7 mouse cellular contexts compared by ENCODE assay signal in the genomic region with DNA sequence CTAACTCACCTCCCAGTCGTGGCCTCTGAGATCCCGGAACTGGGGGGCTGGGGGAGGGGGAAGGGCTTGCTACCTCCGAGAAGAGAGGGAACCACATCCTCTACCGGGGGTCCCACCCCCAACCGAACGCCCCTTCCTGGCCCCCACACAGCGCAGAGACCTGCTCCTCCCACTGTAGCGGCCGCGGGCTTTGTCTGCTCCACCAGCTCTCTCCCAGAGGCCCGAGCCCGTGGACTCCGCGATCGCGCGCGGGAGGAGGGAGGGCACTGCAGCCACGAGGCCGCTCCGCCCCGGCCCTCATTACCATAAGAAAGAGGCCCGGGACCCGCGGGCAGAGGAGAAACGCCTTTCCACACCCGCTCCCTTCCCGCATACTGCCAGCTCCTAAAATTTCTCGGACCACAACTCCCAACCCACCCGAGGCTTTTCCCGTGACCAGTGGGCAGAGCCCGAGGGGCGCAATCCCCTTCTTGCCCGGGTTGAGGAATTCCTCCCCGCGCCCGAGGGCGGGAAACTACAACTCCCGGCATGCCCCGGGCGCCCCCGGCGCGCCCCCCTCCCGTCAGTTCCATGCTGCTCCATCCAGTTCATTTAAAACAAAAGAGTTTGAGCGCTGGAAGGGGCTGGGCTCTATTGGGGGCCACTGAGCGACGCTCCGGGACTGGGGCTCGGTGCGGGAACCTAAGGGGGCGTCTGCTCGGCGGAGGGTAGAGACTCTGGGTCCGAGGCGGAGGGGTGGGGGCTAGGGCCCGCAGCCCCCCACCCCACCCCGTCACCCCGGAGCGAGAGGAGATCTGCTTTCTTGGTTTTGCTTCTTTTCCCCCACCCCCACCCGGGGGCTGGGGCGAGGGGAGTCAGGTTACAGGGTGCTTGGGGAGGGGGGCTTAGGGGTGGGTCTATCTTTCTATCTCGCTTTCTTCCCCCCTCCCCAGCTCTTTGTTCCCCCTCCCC. TPM values are rescaled to one million over a fixed set of nuclear protein-coding genes. Genes with fewer than 3 reads are reported as not detected.
A peak's percentile ranks its signal among the peaks of the same experiment; 100 is the strongest.
DNase-seq lines count a peak whose midpoint lies in the region; ATAC-seq and TF ChIP-seq lines count a peak whose summit lies in the region.

No protein-coding gene starts in this region.

- 0 out of 2 replicates have a peak, but pooled peaks have one; percentile 20 for TF ChIP-seq POLR2A in small intestine, adult 2 months (IDR thresholded peaks at IDR 0.05; ENCODE audit: low read depth, low read length)

- no peaks in the 10 kb centered on the region for H3K9me3 ChIP-seq in intestine, embryonic 16.5 days (ENCODE audit: control insufficient read depth, low read length)
- H3K9me3 ChIP-seq in midbrain, embryonic 11.5 days (ENCODE audit: control insufficient read depth, low read length), result no peaks in the 10 kb centered on the region

- H3K27ac ChIP-seq in intestine, embryonic 16.5 days (ENCODE audit: low read length), result peak overlapping the region; percentile 94
- peak overlapping the region; percentile 97 for H3K27ac ChIP-seq in midbrain, embryonic 11.5 days (ENCODE audit: low read depth, low read length)
- no peak overlapping the region for H3K27ac ChIP-seq in small intestine, adult 2 months (ENCODE audit: insufficient read depth, low read depth, low read length)

- H3K4me3 ChIP-seq in intestine, embryonic 16.5 days (ENCODE audit: low read length), result peak overlapping the region; percentile 85
- H3K4me3 ChIP-seq in midbrain, embryonic 11.5 days (ENCODE audit: low read depth, low read length), result peak overlapping the region; percentile 96
- peak overlapping the region; percentile 98 for H3K4me3 ChIP-seq in small intestine, adult 2 months (ENCODE audit: low read depth, low read length)

- intact Hi-C loops in gastrocnemius, postnatal 36 days (cut with DNase I), result no loop called here
- intact Hi-C loops in left cerebral cortex, postnatal 4 days (cut with DNase I), result no loop called here

- ATAC-seq in intestine, embryonic 16.5 days, result peak; percentile 75
- ATAC-seq in midbrain, embryonic 11.5 days (ENCODE audit: low FRiP score), result peak; percentile 86

- peaks cover 63% of the 10 kb centered on the region for H3K4me1 ChIP-seq in intestine, embryonic 16.5 days (ENCODE audit: control insufficient read depth, insufficient read depth, low read length)
- H3K4me1 ChIP-seq in midbrain, embryonic 11.5 days (ENCODE audit: control insufficient read depth, insufficient read depth, low read length), result peaks cover 52% of the 10 kb centered on the region
- peaks cover 10% of the 10 kb centered on the region for H3K4me1 ChIP-seq in small intestine, adult 2 months (ENCODE audit: control insufficient read depth, insufficient read depth, insufficient read length, low read length)

- no peaks in the 10 kb centered on the region for H3K36me3 ChIP-seq in intestine, embryonic 16.5 days (ENCODE audit: control insufficient read depth, insufficient read depth, low read length)
- peaks cover 7% of the 10 kb centered on the region for H3K36me3 ChIP-seq in midbrain, embryonic 11.5 days (ENCODE audit: control insufficient read depth, insufficient read depth, low read length)
- H3K36me3 ChIP-seq in small intestine, adult 2 months (ENCODE audit: control insufficient read depth, insufficient read depth, low read length), result no peaks in the 10 kb centered on the region

- no peaks in the 10 kb centered on the region for H3K27me3 ChIP-seq in intestine, embryonic 16.5 days (replicated peaks; ENCODE audit: control insufficient read depth, insufficient read depth, low read length)
- no peaks in the 10 kb centered on the region for H3K27me3 ChIP-seq in midbrain, embryonic 11.5 days (ENCODE audit: control insufficient read depth, insufficient read depth, low read length)
- 0 out of 2 replicates have a peak, but pooled peaks cover 6% of the 10 kb centered on the region for H3K27me3 ChIP-seq in small intestine, adult 2 months (ENCODE audit: control insufficient read depth, insufficient read depth, low read length)

- peak overlapping the region; percentile 88 for H3K4me2 ChIP-seq in intestine, embryonic 16.5 days (ENCODE audit: low read depth, low read length)
- H3K4me2 ChIP-seq in midbrain, embryonic 11.5 days, result peak overlapping the region; percentile 96

- no peak for TF ChIP-seq CTCF in small intestine, adult 2 months (IDR thresholded peaks at IDR 0.05; ENCODE audit: extremely low read depth, insufficient read length, insufficient replicate concordance, low read depth, low read length)

- H3K9ac ChIP-seq in intestine, embryonic 16.5 days (ENCODE audit: low read depth, low read length), result peak overlapping the region; percentile 94
- peak overlapping the region; percentile 100 for H3K9ac ChIP-seq in midbrain, embryonic 11.5 days (ENCODE audit: low read length)

- under 1% methylated on average over 59 of the region's 63 CpGs for WGBS in intestine, embryonic 16.5 days
- under 1% methylated on average over 56 of the region's 63 CpGs for WGBS in midbrain, embryonic 11.5 days
- 1% methylated on average over 61 of the region's 63 CpGs for WGBS in small intestine, adult 2 months

- peak; percentile 91 to 97 for DNase-seq in adrenal gland, adult (ENCODE audit: inconsistent age in 2 of 2, low spot score in 1 of 2)
- DNase-seq in embryo, embryonic 11 days, result peak; percentile 94
- DNase-seq in gastrocnemius, postnatal 36 days, result peak; percentile 79 to 84
- DNase-seq in left cerebral cortex, postnatal 4 days, result peak; percentile 95
- DNase-seq in midbrain, embryonic 11.5 days (ENCODE audit: low spot score, missing footprints), result peak; percentile 99

RNA-seq across cellular contexts. Expression of gene Mex3a, which starts 0.6 kb away (rescaled TPM):
- under 1 TPM; 0.17 to 0.33 TPM for total RNA-seq in gastrocnemius, postnatal 36 days (2021)
- 6.5 and 7.3 TPM in 2 replicates for polyA plus RNA-seq in intestine, embryonic 16.5 days (2015; fragmentation: Nextera tagmentation; extraction: Ambion mirVana)
- 10 to 100 TPM; 80.5 to 87.8 TPM for total RNA-seq in left cerebral cortex, postnatal 4 days (2021)
- polyA plus RNA-seq in midbrain, embryonic 11.5 days (2014; fragmentation: Nextera tagmentation; extraction: Ambion mirVana), result 44.5 and 45.1 TPM in 2 replicates
- polyA plus RNA-seq in small intestine, adult 2 months (2012; rRNA removed), result 0.41 and 0.60 TPM in 2 replicates

RNA-seq across cellular contexts. Expression of gene Rab25, which starts 16.5 kb away (rescaled TPM):
- not detected for total RNA-seq in gastrocnemius, postnatal 36 days (2021)
- polyA plus RNA-seq in intestine, embryonic 16.5 days (2015; fragmentation: Nextera tagmentation; extraction: Ambion mirVana), result 102 and 109 TPM in 2 replicates
- total RNA-seq in left cerebral cortex, postnatal 4 days (2021), result under 1 TPM in 1 of 2 experiments, not detected in 1; 0.83 TPM
- polyA plus RNA-seq in midbrain, embryonic 11.5 days (2014; fragmentation: Nextera tagmentation; extraction: Ambion mirVana), result 0.25 and 0.86 TPM in 2 replicates
- polyA plus RNA-seq in small intestine, adult 2 months (2012; rRNA removed), result 132 and 184 TPM in 2 replicates

RNA-seq across cellular contexts. Expression of gene Lamtor2, which starts 21.3 kb away (rescaled TPM):
- total RNA-seq in gastrocnemius, postnatal 36 days (2021), result 10 to 100 TPM; 70.6 to 76.1 TPM
- polyA plus RNA-seq in intestine, embryonic 16.5 days (2015; fragmentation: Nextera tagmentation; extraction: Ambion mirVana), result 244 and 256 TPM in 2 replicates
- total RNA-seq in left cerebral cortex, postnatal 4 days (2021), result 100 to 1,000 TPM; 106 to 120 TPM
- 87.2 and 103 TPM in 2 replicates for polyA plus RNA-seq in midbrain, embryonic 11.5 days (2014; fragmentation: Nextera tagmentation; extraction: Ambion mirVana)
- 99.8 and 167 TPM in 2 replicates for polyA plus RNA-seq in small intestine, adult 2 months (2012; rRNA removed)

RNA-seq across cellular contexts. Expression of gene Lmna, which starts 21.9 kb away (rescaled TPM):
- 10 to 100 TPM; 75.3 to 79.8 TPM for total RNA-seq in gastrocnemius, postnatal 36 days (2021)
- 126 and 127 TPM in 2 replicates for polyA plus RNA-seq in intestine, embryonic 16.5 days (2015; fragmentation: Nextera tagmentation; extraction: Ambion mirVana)
- total RNA-seq in left cerebral cortex, postnatal 4 days (2021), result 10 to 100 TPM; 35.3 to 37.7 TPM
- 17.9 and 21.2 TPM in 2 replicates for polyA plus RNA-seq in midbrain, embryonic 11.5 days (2014; fragmentation: Nextera tagmentation; extraction: Ambion mirVana)
- 209 and 353 TPM in 2 replicates for polyA plus RNA-seq in small intestine, adult 2 months (2012; rRNA removed)

RNA-seq across cellular contexts. Expression of gene Ubqln4, which starts 21.9 kb away (rescaled TPM):
- 10 to 100 TPM; 73.6 to 77.4 TPM for total RNA-seq in gastrocnemius, postnatal 36 days (2021)
- 37.2 and 38.9 TPM in 2 replicates for polyA plus RNA-seq in intestine, embryonic 16.5 days (2015; fragmentation: Nextera tagmentation; extraction: Ambion mirVana)
- total RNA-seq in left cerebral cortex, postnatal 4 days (2021), result 100 to 1,000 TPM in 1 of 2 experiments, 10 to 100 TPM in 1; 97.5 to 105 TPM
- 72.4 and 73.0 TPM in 2 replicates for polyA plus RNA-seq in midbrain, embryonic 11.5 days (2014; fragmentation: Nextera tagmentation; extraction: Ambion mirVana)
- polyA plus RNA-seq in small intestine, adult 2 months (2012; rRNA removed), result 26.0 and 35.4 TPM in 2 replicates

Comparison
In these comparisons a context has a peak if more than half of its experiments do, and no peak if none do; other contexts are left out.
1. RNA of gene Rab25, which starts 16.5 kb away (polyA plus RNA-seq): 132 to 184 TPM in small intestine, adult 2 months and 102 to 109 TPM in intestine, embryonic 16.5 days; 0.25 to 0.86 TPM in midbrain, embryonic 11.5 days; every median in the first group is over 10 times any median in the second.
2. Peak in every context shown above with its lines, with median percentiles within 50 percentile points of each other: DNase-seq and H3K4me3 ChIP-seq.